Mouse (Mus musculus) ovary, postnatal 10 days (tissue): ENCODE measurements around the gene Cnksr3.

Source experiments
- DNase-seq: peaks from one replicate; pipeline ENCODE4 v3.0.0; 2022; ENCODE audit warnings: low spot score

Cnksr3 gene

DNA sequence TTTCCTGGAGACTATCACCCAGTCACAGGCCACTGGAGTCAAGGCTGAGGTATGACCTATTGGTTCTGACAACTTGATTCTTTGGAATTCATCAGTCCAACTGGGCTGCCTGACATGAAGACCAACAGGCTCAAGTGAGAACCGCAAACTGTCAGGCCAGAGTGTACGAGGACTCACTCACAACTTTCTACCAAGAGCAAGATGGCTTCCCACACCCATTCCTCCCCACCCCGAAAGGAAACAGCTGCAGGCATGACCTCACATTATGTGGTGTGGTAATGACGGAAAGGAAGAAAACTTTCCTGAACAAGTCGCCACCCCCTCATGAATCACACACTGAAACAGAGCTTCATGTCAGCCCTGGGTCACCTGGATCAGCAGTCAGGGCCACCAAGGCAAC is 66.4 kb downstream of the Cnksr3 start:
- no peak for DNase-seq

DNA sequence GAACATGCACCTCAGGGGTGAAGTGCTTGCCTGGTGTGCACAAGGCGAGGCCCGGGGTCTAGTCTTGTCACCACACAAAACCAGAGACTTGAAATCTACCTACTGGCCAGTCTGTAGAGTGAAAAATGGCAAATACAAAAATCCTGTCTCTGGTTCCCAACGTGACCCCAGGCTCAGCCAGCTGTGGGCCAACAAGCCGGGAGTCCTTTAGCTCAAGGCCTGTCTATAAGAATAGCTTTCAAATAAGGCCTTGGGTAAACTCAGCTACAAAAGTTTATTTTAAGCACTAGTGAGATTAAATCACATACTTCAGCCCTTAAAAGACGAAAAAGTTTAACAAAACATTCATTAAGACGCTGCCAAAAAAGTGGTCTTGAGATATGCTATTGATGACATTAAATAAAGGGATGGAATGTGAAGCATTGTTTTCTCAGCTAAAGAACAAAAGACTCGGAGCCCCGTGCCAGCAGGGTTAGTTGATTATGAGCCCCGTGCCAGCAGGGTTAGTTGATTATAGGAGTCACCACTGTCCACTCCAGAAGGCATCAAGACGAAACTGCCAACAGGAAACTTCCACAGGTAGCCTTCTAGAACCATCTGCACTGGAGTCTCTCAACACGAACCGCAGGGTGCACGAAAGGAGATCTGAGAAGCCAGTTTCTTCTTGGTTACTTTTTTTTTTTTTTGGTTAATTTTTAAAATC is 67.8 kb downstream of the Cnksr3 start:
- no peak for DNase-seq

DNA sequence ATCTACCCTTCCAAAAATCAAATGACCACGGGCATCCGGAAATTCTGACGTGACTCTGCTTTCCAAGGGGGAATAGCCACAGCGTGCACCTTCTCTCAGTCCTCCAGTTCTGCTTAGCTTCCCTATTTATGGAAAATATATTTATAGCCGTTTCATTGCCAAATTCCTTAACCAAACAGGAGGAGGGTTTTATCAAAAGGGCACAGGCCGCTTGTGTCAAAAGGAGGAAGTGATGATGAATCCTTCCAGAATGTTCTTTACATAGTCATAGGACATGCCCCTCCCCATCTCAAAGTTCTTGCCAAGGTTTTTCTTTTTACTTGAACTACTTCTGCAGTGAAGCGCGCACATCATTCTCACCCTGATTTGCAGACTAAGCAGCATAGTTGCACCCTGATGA is 69.8 kb downstream of the Cnksr3 start:
- DNase-seq, result no peak

DNA sequence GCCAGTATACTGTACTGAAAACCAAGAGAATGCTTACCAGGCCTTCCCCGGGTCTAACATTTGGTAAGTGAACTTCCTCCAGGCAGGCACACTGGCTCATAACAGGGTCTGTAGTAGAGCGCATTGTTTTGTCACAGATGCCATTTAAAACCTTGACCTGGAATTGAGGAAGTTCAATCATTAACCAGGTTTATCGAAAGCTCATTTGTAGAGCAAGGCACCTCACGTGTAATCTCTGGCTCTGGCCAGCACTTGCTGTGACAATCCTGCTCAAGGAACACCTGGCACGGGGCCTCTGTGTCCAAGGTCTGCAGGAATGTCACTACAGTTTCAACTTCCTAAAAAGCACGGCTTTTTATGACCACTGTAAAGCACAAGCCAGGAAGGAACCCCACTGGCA is 71.8 kb downstream of the Cnksr3 start:
- DNase-seq, result no peak

DNA sequence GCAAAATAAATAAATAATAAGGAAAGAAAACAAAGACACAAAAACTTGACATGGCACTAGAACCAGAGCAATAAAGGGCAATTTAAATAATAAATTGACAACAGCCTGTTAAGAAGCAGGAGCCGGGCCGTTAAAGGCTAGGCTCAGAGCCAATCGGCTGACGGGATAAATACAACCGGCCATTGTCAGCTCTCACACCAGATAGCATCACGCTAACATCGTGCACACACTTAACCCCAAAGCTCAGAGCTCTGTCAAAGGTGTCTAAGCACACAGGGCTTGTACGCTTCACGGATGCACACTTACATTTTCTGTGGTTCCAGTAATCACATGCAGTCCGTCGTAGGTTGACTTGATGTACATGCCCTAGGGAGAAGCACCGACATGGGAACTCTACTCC is 74.0 kb downstream of the Cnksr3 start:
- no peak for DNase-seq

DNA sequence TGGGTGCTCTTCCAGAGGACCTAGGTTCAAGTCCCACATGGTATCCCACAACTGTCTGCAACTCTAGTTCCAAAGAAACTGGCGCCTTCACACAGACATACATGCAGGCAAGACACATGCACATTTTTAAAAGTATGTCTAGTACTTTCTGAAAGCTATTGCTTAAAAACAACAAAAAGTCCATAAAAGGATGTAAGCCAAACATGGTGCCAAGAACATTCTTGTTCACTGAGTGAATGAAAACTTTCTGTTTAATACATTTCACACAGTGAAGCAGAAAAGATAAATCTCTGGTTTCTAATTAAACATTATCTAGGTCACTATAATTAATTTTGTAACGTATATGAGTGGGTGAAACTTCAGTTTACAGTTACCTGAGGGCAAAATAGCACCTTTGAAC is 76.3 kb downstream of the Cnksr3 start:
- DNase-seq, result no peak

DNA sequence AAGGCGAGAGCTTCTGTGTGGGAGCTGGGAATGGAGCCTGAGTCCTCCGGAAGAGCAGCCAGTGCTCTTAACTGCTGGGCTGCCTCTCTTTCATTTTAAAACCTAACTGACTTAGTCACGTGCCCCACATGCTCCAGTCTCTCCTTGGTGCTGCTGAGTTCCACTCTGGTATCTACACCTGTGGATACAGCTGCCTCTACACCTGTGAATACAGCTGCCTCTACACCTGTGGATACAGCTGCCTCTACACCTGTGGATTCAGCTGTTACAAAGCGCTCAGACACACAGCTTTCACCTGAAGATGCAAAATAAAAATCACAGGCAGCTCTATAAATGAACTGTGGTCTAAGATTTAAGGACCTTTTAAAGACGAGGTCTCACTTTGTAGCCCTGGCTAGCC is 79.0 kb downstream of the Cnksr3 start:
- DNase-seq, result no peak

DNA sequence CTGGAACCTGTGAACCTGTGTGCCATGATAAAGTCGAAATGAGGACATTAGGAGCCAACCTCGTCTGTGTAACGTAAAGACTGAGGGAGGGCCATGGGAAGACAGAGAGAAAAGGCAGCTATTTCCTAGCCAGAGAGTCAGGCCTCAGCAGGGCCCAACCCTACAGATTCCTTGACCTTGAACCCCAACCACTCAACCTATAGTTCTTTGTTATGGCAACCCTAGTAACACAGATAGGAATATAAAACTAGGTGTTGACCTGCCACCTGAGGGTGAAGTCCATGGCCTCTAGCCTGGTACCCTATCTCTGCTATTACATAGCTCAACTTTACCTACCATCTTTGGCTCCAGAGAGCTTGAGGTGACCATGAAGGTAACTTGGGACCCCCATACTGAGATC is 80.6 kb downstream of the Cnksr3 start:
- DNase-seq, result no peak

DNA sequence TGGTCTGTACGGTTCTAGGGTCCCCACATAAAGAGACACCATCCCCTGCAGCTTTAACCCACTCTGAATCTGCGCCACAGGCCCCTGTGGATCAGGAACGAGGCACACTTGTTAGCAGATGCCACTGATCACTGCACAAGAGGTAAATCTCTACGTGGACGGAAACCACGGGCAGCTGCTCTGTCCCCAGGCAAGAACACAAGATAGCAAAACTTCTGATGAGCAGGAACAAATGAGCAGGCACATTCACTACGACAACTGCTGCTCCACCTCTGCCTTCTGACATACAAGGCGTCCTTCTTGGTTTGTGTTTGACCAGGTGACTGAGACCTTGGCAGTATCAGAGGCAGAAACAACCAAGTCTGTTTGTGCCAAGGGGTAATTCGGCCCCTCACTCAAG is 84.2 kb downstream of the Cnksr3 start:
- DNase-seq, result no peak

DNA sequence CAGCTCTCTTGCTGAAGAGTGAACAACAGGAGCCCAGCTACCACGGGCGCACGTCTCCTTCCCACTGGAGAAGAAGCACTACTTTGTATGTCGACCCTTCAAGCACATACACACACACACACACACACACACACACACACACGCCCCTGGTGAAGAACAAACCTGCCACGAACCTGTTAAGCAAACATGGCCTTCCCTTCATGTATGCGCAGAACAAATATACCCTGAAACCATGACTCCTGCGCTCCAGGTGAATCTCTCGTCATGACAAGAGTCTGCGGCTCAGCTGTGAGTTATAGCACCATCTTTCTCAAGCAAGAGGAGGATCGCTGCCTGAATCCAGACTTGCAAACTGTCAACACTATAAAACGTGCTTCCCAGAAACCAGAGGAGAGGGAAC is 85.2 kb downstream of the Cnksr3 start:
- DNase-seq, result no peak

DNA sequence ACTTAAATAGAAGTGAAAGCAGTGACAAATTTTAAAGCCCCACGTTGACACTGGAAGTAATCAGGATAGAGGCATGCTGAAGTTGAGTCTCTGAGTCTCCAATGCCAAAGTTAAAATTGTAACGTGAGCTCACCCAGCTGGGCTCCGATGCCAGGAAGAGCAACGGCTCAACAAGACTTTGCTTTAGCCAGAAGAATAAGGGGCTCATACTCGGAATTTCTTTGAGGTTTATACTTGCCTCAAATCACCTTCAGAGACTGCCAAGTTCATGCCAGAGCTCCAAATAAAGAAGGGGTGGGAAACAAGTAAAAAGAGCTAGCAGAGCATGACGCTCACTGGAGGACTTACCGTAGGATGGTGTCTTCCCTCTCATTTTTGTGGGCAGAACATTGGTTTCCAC is 85.8 kb downstream of the Cnksr3 start:
- DNase-seq, result no peak

DNA sequence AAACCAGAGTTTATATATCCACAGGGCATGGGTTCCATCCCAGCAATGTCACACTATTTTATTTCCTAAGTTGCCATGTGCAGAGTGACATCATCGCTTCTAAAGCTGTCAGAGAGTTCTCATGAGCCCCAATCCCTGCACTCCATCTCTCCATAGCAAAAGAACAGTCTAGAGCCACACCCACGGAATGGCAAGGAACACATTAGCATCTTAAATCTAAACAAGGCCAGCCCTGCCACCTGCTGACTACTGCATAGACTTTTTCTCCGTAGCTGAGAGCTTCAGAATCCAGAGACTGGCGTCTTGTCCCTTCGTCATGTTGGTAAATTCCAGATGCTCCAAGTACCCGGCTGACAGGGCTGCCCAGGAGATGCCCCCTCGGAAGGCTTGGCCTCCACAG is 87.0 kb downstream of the Cnksr3 start:
- DNase-seq, result no peak

DNA sequence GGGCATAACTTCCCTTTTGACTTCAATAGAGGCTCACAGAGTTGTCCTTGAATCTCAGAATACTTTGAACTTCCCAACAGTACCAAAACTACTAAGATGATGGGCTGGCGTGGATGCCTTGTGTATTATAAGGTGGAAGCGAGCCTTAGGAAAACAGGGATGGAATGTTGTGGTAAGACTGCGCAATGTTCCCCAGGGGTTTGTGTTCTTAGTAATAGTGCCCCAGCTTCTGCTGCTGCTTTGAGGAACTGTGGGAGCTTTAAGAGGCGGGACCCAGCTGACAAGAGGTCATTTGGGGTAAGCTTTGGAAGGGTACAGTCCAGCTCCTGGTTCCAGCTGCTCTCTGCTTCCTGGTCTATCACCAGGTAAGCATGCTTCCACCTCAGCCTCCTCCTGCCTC is 89.7 kb downstream of the Cnksr3 start:
- DNase-seq, result no peak

DNA sequence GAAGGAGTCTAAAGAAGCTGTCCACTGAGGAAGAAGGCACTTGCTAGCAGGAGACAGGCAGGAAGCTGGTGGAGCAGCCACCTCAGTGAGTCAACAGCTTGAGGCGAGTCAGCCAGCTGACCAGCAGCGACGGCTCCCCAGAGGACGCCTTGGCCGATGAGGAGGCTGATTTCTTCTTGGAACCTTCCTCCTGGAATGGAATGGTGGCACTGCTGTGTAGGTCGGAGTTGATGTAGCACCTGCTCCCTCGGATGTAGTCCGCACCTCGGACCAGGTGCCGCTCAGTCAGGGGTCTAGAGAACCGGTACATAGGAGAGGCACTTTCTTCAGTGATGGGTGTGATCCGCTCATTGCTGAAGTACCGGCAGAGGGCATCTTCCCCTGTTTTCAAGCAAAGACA is 91.8 kb downstream of the Cnksr3 start:
- DNase-seq, result no peak

DNA sequence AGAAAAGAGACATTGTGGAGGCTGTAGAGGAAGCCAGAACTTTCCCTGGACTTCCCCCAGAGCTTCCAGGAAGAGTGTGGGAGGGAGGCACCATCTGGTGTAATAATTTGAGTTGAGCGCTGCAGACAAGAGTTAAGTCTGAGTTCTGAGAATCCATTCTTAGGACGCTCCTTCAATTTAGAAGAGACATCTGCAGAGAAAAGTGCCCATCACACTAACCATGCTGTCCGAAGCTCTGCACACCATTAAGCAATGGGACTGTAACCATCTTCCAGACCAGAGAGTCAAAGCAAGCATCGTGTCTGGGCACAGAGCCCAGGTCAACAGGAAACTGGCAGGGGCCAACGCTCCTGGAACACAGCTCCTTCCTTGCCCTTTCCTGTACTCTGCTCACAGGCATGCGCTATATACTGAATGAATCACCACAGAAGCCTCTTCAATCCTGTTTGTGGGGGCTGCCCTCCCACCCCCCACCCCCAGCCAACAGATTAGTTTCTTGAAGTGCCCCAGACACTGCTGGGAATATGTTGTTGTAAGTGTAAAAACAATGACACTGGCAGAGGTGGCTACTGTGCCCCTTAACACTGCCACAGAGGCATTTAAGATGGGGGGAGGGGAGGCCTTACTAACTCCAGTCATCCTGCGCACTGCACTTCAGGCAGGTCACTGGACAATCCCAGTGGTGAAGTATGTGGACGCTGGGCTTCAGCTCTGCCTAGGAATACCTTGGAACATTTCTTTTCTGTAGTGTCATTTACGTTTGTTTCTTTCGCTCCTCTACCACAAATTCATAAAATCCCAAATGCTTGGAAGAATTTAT is 93.6 kb downstream of the Cnksr3 start:
- DNase-seq, result peak; percentile 24

DNA sequence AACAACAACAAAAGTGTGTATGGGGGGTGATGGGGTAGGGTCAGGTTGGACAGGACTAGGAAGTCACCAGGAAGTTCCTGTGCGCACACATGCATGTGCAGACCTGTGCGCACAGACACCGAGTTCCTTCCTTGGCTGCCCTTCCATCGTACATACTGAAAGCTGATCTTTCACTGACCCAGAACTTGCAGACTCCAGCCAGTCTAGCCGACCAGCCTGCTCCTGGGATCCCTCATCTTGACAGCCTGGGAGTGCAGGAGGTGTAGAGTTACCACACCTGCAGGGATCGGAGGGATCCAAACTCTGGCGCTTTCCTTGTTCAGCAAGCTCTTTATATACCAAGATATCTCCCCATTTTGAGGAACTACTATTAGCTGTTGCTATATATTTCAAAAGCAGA is 94.3 kb downstream of the Cnksr3 start:
- no peak for DNase-seq

DNA sequence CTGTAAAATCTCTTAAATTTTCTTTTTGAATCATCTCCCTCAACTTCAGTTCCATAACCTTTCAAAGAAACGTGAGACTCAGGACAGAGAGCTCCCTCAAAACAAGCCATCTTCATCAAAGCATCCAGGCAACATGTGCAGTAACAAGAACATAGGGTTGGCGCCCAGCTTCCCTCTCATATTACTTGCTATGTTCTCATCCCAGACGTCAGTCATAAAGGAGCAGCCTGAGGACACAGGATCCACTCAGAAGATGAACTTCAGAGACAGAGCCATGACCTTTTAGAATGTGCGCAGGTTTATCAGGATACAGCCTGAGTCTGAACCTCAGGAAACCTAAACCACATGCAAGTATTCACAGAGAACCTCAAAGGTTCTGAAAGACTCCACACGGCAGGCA is 97.2 kb downstream of the Cnksr3 start:
- DNase-seq, result no peak

DNA sequence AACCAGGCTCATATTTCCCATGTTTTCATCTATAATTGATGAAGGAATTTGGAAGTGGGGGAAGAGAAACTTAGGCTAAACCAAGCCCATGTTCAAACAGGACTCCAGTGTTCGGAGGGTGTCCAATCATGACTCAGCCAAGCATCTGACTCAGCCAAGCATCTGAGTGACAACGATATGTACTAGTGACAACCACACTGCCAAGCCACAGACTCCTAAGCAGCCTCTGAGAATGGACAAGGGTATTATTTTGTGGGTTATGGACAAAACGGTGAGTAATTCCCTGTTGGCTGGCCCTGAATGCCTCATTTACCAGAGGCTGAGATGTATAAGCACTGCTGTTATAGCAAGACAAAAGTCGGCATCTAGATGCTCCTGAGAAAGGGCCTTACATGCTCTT is 98.3 kb downstream of the Cnksr3 start:
- no peak for DNase-seq

DNA sequence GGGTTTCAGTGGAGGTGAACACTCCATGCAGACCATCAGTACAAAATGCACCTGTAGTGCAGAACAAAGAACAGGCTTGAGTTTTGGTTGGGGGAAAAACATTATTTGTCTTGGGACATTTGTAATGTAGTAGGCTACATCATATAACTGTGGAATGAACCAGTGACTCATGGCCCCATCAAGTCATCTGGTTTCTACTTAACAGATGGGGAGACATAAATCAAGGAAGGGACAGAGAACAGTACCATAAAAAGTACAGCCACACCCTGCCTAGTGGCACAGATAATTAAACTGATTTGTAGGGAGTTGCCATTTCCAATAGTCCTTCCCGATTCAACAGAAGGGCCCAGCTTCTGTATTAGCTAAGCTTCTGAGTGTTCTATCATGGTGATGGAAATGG is 98.9 kb downstream of the Cnksr3 start:
- no peak for DNase-seq

DNA sequence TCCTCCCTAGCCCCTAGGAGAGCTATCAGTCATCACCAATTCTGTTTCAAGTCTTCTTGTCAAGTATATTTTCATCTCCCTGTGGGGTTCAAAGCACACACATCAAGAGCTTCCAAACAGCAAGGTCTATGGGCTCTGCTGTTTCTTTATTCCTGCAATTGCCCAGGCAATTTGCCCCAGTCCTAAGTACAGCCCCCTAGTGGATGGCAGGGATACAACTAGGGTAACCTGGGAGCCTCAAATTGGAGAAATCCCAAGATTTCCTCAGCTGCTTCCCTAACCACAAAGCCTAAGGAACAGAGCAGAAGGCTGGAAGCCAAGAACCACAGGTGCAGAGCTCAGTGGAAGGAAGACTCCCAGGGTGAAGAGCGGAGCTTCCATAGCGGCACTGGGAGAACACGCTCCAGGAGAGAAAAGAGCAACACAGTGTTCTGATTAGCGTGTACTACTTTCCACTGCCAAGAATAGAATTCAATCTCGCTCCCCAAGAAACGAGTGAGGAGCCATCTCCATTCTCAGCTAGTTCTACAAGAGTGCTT is 100.5 kb downstream of the Cnksr3 start:
- DNase-seq, result no peak

DNA sequence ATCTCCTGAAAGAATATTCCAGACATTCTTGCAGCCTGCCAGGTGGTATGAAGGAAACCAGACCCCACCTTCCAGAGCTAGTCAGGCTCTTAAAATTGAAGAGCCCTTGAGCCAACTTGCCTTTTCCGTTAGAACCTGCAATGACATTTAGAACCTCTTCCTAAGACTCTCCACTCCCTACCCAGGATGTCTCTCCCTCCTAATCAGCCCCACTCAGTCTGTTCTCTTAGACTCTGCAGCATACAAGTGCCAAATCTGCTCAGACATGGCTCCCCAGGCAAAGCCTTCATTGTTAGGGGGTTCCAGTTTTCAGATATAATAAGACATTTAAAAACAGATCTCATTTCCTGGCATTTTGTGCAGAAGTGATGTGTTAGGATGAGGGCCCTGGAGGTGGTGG is 108.2 kb downstream of the Cnksr3 start:
- DNase-seq, result no peak

DNA sequence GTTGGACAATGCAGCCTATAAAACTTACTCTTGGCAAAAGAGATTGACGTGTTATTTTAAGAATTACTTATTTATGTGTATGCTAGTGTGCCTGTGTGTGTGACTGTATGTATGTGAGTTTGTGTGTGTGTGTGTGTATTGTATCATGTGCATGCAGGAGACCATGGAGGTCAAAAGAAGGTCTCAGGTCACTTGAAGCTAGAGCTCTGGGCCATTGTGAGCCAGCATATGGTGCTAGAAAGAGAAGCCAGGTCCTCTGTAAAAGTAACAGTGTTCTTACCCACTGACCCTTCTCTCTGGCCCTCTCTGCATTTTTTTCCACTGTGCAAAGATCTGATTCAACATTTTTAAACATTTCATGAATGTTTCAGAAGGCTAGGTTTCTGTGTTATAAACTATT is 134.1 kb downstream of the Cnksr3 start:
- DNase-seq, result no peak

DNA sequence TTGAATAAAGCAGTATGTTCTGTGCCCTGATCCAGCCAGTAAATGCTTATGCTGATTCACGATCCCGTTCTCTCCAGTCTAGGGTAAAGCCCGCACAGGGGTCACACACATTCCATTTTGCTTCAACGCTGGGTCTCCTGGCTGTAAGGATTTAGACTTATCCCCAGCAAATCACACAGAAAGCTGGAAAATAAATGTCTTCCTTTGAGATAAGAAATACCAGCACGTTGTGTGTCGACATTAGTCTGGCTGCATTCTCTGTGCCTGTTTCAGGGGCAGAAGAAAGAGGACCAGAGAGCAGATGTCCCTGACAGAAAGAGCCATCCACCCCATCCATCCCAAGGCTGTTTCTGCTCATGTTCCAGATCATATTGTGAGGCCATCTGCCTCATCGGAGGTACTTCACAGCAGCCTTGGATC is 134.6 kb downstream of the Cnksr3 start:
- DNase-seq, result no peak
